Mouse (Mus musculus): ENCODE results near the gene Wfdc1.

Wfdc1 gene

GRCm38 (mm10) chr8:119678138-119678843 lies 12.1 kb downstream of the Wfdc1 start:
- in situ Hi-C loops (cut with MboI; ENCODE audit: unreplicated experiment in 2 of 2): loop anchor here in 1 of 2 experiments (5.0 to 10.0 kb wide), 5 partner anchors 233 to 453 kb away; partner anchors contain the start of gene Necab2

- in situ Hi-C loops (cut with MboI; ENCODE audit: unreplicated experiment in 2 of 2): loop anchor here in 1 of 2 experiments (5.0 to 10.0 kb wide), 5 partner anchors 234 to 454 kb away; partner anchors contain the start of gene Necab2
Measured at GRCm38 (mm10) chr8:119679184-119679583, 13.0 kb downstream of the Wfdc1 start.

- in situ Hi-C loops (cut with MboI; ENCODE audit: unreplicated experiment in 2 of 2): no loop called here
Measured at GRCm38 (mm10) chr8:119690602-119691001, 24.4 kb downstream of the Wfdc1 start.

DNA sequence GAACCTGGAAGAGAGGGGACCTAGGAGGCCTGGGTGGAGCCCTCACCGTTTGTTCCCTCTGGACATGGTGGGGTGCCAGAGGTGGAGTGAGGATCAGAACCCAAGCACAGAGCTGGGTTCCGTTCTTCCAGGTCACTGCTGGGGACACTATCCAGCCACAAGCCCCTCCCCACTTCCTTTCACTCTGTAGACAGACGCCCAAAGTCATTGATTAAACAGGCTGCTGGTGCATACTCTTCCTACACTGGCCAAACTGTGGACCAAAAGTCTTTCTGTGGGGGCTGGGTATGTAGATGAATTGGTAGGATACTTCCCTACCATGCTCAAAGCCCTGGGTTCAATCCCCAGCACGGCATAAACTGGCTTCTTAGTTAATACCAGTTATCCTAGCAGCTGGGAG lies 25.8 kb downstream of the Wfdc1 start:
- in situ Hi-C loops (cut with MboI; ENCODE audit: unreplicated experiment in 2 of 2): no loop called here

- in situ Hi-C loops (cut with MboI; ENCODE audit: unreplicated experiment in 2 of 2): loop anchor here in 1 of 2 experiments (5.0 kb wide), 1 partner anchor 83 kb away; the partner anchor contains the start of gene Tldc1
Measured at GRCm38 (mm10) chr8:119694696-119695095, 28.5 kb downstream of the Wfdc1 start.

DNA sequence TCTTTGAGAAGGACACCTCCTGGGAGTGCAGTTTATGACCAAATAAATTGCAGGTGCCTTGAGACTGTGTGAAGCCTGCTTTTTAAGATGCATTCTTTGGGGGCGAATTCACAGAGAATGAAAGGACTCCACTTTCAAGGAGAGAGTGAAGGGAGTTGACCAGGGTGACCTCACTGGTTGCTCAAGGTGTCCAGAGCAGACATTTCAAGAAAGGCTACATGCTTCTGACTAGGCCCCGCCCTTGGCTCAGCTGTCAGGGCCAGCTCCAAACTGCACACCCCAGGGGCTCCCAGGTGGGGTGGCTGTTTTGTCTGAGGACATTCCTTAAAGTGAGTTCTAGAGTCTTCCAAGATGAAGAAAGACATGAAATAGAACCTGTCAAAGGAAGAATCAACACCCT lies 31.0 kb downstream of the Wfdc1 start:
- in situ Hi-C loops (cut with MboI; ENCODE audit: unreplicated experiment in 2 of 2): loop anchor here in 1 of 2 experiments (5.0 kb wide), 1 partner anchor 80 kb away; the partner anchor contains the start of gene Tldc1

DNA sequence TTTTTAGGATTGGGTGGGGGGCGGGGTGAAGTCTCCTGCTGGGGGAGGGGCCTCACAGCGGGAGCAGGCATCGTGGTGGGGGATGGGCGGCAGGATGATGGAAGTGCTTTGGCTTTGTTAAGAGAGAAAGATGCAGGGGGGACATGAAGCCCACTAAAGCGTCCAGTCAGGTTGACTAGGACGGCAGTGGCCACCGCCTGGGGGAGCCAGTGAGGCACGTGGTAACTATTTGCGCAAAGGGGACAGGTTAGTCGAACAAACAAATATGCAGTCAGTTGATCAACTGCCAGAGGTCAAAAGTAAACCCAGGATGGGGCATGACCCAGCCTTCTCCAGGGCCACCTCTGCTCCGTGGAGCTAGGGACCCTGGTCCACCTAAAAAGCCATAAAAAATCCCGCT lies 32.8 kb downstream of the Wfdc1 start:
- in situ Hi-C loops (cut with MboI; ENCODE audit: unreplicated experiment in 2 of 2): loop anchor here in 1 of 2 experiments (5.0 kb wide), 1 partner anchor 78 kb away; the partner anchor contains the start of gene Tldc1

- in situ Hi-C loops (cut with MboI; ENCODE audit: unreplicated experiment in 2 of 2): loop anchor here in 1 of 2 experiments (5.0 kb wide), 1 partner anchor 78 kb away; the partner anchor contains the start of gene Tldc1
Measured at GRCm38 (mm10) chr8:119699549-119700134, 33.5 kb downstream of the Wfdc1 start, which contains the start of gene Atp2c2. Gene Atp2c2 (plus strand): TSS chr8:119700009.

- in situ Hi-C loops (cut with MboI; ENCODE audit: unreplicated experiment in 2 of 2): no loop called here
Measured at GRCm38 (mm10) chr8:119702965-119703364, 36.8 kb downstream of the Wfdc1 start.

- in situ Hi-C loops (cut with MboI; ENCODE audit: unreplicated experiment in 2 of 2): no loop called here
Measured at GRCm38 (mm10) chr8:119707146-119707545, 41.0 kb downstream of the Wfdc1 start.

- in situ Hi-C loops (cut with MboI; ENCODE audit: unreplicated experiment in 2 of 2): no loop called here
Measured at GRCm38 (mm10) chr8:119708471-119708870, 42.3 kb downstream of the Wfdc1 start.

GRCm38 (mm10) chr8:119708878-119709702 lies 42.9 kb downstream of the Wfdc1 start:
- in situ Hi-C loops (cut with MboI; ENCODE audit: unreplicated experiment in 2 of 2): no loop called here

- in situ Hi-C loops (cut with MboI; ENCODE audit: unreplicated experiment in 2 of 2): no loop called here
Measured at GRCm38 (mm10) chr8:119709703-119710093, 43.5 kb downstream of the Wfdc1 start.

- in situ Hi-C loops (cut with MboI; ENCODE audit: unreplicated experiment in 2 of 2): no loop called here
Measured at GRCm38 (mm10) chr8:119712226-119712625, 46.1 kb downstream of the Wfdc1 start.

- in situ Hi-C loops (cut with MboI; ENCODE audit: unreplicated experiment in 2 of 2): no loop called here
Measured at GRCm38 (mm10) chr8:119713421-119713820, 47.3 kb downstream of the Wfdc1 start.

GRCm38 (mm10) chr8:119715221-119715620 lies 49.1 kb downstream of the Wfdc1 start:
- in situ Hi-C loops (cut with MboI; ENCODE audit: unreplicated experiment in 2 of 2): no loop called here

- in situ Hi-C loops (cut with MboI; ENCODE audit: unreplicated experiment in 2 of 2): no loop called here
Measured at GRCm38 (mm10) chr8:119716730-119717299, 50.6 kb downstream of the Wfdc1 start.

- in situ Hi-C loops (cut with MboI; ENCODE audit: unreplicated experiment in 2 of 2): no loop called here
Measured at GRCm38 (mm10) chr8:119717765-119718164, 51.6 kb downstream of the Wfdc1 start.

DNA sequence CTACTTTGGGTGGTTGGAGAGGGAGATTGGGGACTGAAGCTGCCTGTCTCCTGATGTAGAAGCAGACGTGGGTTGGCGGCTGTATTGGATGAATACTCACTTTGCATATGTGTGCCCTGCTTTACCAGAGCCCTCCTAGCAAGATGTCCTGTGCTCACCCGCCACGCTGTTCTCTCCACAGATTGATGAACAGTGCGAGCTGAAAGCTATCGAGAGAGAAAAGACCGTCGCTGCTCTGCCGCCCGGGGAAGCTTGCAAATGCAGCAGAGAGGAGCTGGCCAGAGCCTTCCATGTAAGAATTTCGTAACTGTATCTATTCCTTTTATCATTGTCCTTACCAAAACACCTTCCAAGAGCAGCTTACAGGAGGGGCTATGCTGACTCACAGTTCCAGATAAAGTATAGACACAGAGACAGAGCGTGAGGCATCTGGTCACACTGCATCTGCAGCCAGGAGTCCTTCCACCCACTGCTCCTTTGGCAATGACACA lies 52.9 kb downstream of the Wfdc1 start:
- in situ Hi-C loops (cut with MboI; ENCODE audit: unreplicated experiment in 2 of 2): no loop called here

DNA sequence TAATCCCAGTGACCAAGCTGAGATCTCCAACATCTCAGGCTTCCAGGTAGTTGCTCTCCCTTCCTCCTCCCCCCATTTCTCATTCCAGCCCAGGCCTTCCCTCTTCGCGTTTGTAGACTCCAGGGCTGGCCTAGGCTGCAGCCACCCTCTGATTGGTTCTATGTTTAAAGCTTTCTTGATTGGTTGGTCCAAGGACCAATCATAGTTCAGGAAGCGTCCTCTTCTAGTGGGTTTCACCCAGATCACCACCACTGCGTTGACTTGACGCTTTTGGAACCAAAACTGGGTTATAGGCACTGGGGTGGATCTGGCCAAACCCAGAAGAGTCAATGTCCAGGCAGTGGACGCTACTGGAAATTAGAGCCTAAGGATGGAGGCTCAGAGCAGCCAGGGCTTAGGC lies 56.2 kb downstream of the Wfdc1 start:
- in situ Hi-C loops (cut with MboI; ENCODE audit: unreplicated experiment in 2 of 2): no loop called here
